Mouse (Mus musculus): Measurements from ENCODE around the gene Asprv1.

GRCm38 (mm10) chr6:86653026-86653425 lies 25.1 kb downstream of the Asprv1 start:
- TF ChIP-seq EP300 (IDR thresholded peaks at IDR 0.05) (no peak), CTCF (IDR thresholded peaks at IDR 0.05) (no peak)

Measured in lung, postnatal 0 days (tissue).